Mouse (Mus musculus) liver, embryonic 14.5 days (tissue): ENCODE results near the gene Olfr644. TPM values are rescaled to one million over a fixed set of nuclear protein-coding genes. Genes with fewer than 3 reads are reported as not detected.

Source experiments
- ATAC-seq: fragments of 200-750 bp; cut with Nextera tagmentation; 2 replicates; pipeline ENCODE4 v1.8.0; 2017; ENCODE audit warnings: moderate number of reproducible peaks, mild to moderate bottlenecking, moderate library complexity; ENCODE audit not compliant: insufficient read depth
- DNase-seq, 3 experiments: peaks; one replicate each; pipeline ENCODE4 v3.0.0-alpha.2; 2012 to 2013; ENCODE audit warnings: low read depth in 3 of 3, low spot score in 3 of 3
- H3K27ac ChIP-seq: fragments of 300-500 bp; sonication (generic); 2 replicates; pipeline ENCODE4 v1.5.1; 2014; ENCODE audit warnings: moderate library complexity, mild to moderate bottlenecking, control low read depth, inconsistent platforms
- H3K27me3 ChIP-seq: fragments of 300-500 bp; sonication (generic); 2 replicates; pipeline ENCODE4 v1.6.1; 2014; ENCODE audit warnings: mild to moderate bottlenecking, low read length, moderate library complexity; ENCODE audit not compliant: control insufficient read depth, insufficient read depth
- H3K36me3 ChIP-seq: fragments of 300-500 bp; sonication (generic); replicated peaks from 2 replicates; pipeline ENCODE4 v1.6.1; 2014; ENCODE audit warnings: low read depth; ENCODE audit not compliant: control insufficient read depth, insufficient read depth
- H3K4me1 ChIP-seq, 2 experiments: fragments of 200-500 bp in 1 of 2; fragments of 300-500 bp in 1 of 2; sonication (generic) in 1 of 2; replicated peaks; 2 replicates each; pipeline ENCODE4 v1.6.1; 2012 to 2014; ENCODE audit warnings: antibody characterized with exemption in 1 of 2, inconsistent platforms in 1 of 2, low read length in 1 of 2; ENCODE audit not compliant: control insufficient read depth in 2 of 2, insufficient read depth in 2 of 2
- H3K4me2 ChIP-seq: fragments of 300-500 bp; sonication (generic); 2 replicates; pipeline ENCODE4 v1.6.1; 2014; ENCODE audit warnings: low read depth, mild to moderate bottlenecking, control low read depth, moderate library complexity
- H3K4me3 ChIP-seq, 2 experiments: fragments of 200-500 bp in 1 of 2; fragments of 300-500 bp in 1 of 2; sonication (generic) in 1 of 2; 2 replicates each; pipeline ENCODE4 v1.5.1; 2012 to 2014; ENCODE audit warnings: low read depth in 2 of 2, low read length in 2 of 2, mild to moderate bottlenecking in 2 of 2, control low read depth in 1 of 2, inconsistent platforms in 1 of 2, moderate library complexity in 1 of 2; ENCODE audit not compliant: insufficient read depth in 1 of 2
- H3K9ac ChIP-seq: fragments of 300-500 bp; sonication (generic); replicated peaks from 2 replicates; pipeline ENCODE4 v1.6.1; 2014; ENCODE audit warnings: mild to moderate bottlenecking, control low read depth, moderate library complexity
- H3K9me3 ChIP-seq: fragments of 300-500 bp; sonication (generic); 2 replicates; pipeline ENCODE4 v1.6.1; 2016; ENCODE audit warnings: low read length, mixed read lengths; ENCODE audit not compliant: control insufficient read depth
- CTCF ChIP-seq: IDR thresholded peaks from 2 replicates; pipeline ENCODE4 v1.5.1; 2016; ENCODE audit warnings: antibody characterized with exemption, low read depth, control low read depth
- EP300 ChIP-seq: IDR thresholded peaks from 2 replicates; pipeline ENCODE4 v1.6.1; 2016; ENCODE audit warnings: antibody characterized with exemption, low read depth
- WGBS: fragments of 180-500 bp; shearing (Covaris S2); extraction: QIAGEN DNeasy Blood & Tissue Kit; methylation state at CpG from one replicate; pipeline ENCODE4 v1.1.7; 2014; ENCODE audit not compliant: insufficient replicate concordance; 5-methylcytosine and 5-hydroxymethylcytosine counted together
- polyA plus RNA-seq, 2 experiments: library from polyadenylated mRNA; depleted of rRNA in 1 of 2; stranded (reverse) in 1 of 2; unstranded in 1 of 2; fragments of >200 nt; fragmentation: Nextera tagmentation in 1 of 2; extraction: Ambion mirVana in 1 of 2; gene quantifications; 2 replicates each; pipeline versions ENCODE4 v1.2.1 to v1.2.3; 2012 to 2014

The Olfr644 gene
- polyA plus RNA-seq, 2 experiments = not detected

GRCm38 (mm10) chr7:104059215-104059614 is 12.5 kb downstream of the Olfr644 start:
- no peaks in the 10 kb centered on the region for H3K27me3 ChIP-seq
- no peaks in the 10 kb centered on the region for H3K36me3 ChIP-seq
- TF ChIP-seq EP300 = no peak
- TF ChIP-seq CTCF = no peak
- no peak overlapping the region for H3K4me2 ChIP-seq
- ATAC-seq = no peak
- DNase-seq = no peak
- no peaks in the 10 kb centered on the region for H3K9me3 ChIP-seq
- no peak overlapping the region for H3K4me3 ChIP-seq
- H3K9ac ChIP-seq = no peak overlapping the region
- no peaks in the 10 kb centered on the region for H3K4me1 ChIP-seq
- no peak overlapping the region for H3K27ac ChIP-seq
- WGBS = 71% methylated on average over 1 of the region's 1 CpGs

DNA sequence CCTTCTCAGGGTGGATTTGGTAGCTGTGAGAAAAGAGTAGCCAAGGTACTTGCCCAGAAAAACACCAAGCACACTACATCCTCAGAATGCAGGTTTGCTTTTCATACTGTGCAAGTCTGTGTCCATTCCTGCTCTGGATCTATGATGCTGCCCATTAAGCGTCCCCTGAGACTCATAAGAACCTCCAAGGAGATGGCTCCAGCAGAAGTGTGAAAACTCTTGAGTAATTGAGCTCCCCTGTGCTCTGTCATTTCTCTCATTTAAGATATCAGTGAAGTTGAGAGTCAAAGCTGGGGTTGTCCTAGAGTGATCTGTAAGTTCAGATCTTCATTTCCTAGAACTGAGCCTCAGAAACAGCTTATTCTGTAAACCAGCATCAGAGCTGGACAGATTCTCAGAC is 19.1 kb downstream of the Olfr644 start, which contains the start of gene Olfr642:
TSS of gene Olfr642 (minus strand) at position 101 of the 400 bp plus-strand sequence.
- H3K4me1 ChIP-seq = no peaks in the 10 kb centered on the region
- no peak within 1 kb of the TSS for H3K4me3 ChIP-seq
- no peak for ATAC-seq
- no peak within 1 kb of the TSS for H3K27ac ChIP-seq
- 56% methylated on average over 1 of the region's 1 CpGs for WGBS
- DNase-seq = no peak
- H3K36me3 ChIP-seq = no peaks in the 10 kb centered on the region
- no peak within 1 kb of the TSS for H3K4me2 ChIP-seq
- H3K9me3 ChIP-seq = no peaks in the 10 kb centered on the region
- TF ChIP-seq EP300 (no peak), CTCF (no peak)
- no peak within 1 kb of the TSS for H3K9ac ChIP-seq
- H3K27me3 ChIP-seq = no peaks in the 10 kb centered on the region

DNA sequence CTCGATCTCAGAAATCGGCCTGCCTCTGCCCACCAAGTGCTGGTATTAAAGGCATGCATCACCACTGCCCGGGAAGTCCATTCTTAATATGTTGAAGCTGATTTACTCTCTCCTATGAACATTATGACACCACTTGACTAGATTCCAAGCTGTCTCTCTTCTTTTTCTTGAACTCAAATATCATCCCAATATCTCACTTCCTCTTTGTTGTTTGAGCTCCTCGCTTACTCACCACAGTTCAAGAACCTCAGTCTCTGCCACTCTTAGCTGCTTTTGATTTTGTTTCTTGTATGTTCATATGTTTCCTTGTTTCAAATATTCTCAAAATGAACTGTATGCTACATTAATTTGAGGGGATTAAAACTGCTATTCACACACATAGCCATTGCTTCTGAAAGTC is 20.9 kb downstream of the Olfr644 start:
- TF ChIP-seq EP300 (no peak), CTCF (no peak)
- H3K9me3 ChIP-seq = no peaks in the 10 kb centered on the region
- no peak for DNase-seq
- no peaks in the 10 kb centered on the region for H3K27me3 ChIP-seq
- H3K9ac ChIP-seq = no peak overlapping the region
- 64% methylated on average over 4 of the region's 4 CpGs for WGBS
- no peak overlapping the region for H3K4me2 ChIP-seq
- ATAC-seq = no peak
- no peaks in the 10 kb centered on the region for H3K36me3 ChIP-seq
- no peak overlapping the region for H3K4me3 ChIP-seq
- no peak overlapping the region for H3K27ac ChIP-seq
- H3K4me1 ChIP-seq = no peaks in the 10 kb centered on the region

GRCm38 (mm10) chr7:104035145-104035544 is 36.5 kb downstream of the Olfr644 start, which contains the start of gene Olfr641:
Olfr641 (plus strand) TSS chr7:104035445.
- no peak for TF ChIP-seq EP300
- no peak for TF ChIP-seq CTCF
- H3K4me1 ChIP-seq = no peaks in the 10 kb centered on the region
- DNase-seq (no peak), ATAC-seq (no peak)
- no peak within 1 kb of the TSS for H3K27ac ChIP-seq
- H3K27me3 ChIP-seq = no peaks in the 10 kb centered on the region
- no peak within 1 kb of the TSS for H3K9ac ChIP-seq
- no peaks in the 10 kb centered on the region for H3K36me3 ChIP-seq
- 36% methylated on average over 1 of the region's 1 CpGs for WGBS
- no peaks in the 10 kb centered on the region for H3K9me3 ChIP-seq
- H3K4me3 ChIP-seq = no peak within 1 kb of the TSS
- no peak within 1 kb of the TSS for H3K4me2 ChIP-seq

DNA sequence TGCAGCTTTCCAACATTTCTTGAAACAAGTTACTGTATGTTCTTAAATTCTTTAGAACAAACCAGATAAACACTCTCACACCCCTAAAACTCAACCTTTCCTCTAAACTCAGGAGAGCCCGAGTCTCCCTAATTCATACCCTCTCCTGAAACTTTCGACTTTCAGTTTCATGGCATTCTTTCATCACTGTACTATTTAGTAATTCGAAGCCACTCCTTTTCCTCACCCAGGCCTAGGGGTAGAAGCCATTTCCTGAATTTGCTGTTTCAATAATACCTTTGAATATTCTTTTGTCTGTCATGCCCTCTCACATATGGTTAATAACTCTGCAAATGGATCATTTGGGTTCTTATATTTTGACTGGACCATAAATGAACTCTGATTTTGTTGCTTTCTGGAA is 44.7 kb downstream of the Olfr644 start:
- H3K4me2 ChIP-seq = no peak overlapping the region
- H3K27ac ChIP-seq = no peak overlapping the region
- 51% methylated on average over 3 of the region's 3 CpGs for WGBS
- H3K27me3 ChIP-seq = no peaks in the 10 kb centered on the region
- no peak overlapping the region for H3K4me3 ChIP-seq
- DNase-seq (no peak), ATAC-seq (no peak)
- H3K36me3 ChIP-seq = no peaks in the 10 kb centered on the region
- no peaks in the 10 kb centered on the region for H3K4me1 ChIP-seq
- no peak for TF ChIP-seq EP300
- TF ChIP-seq CTCF = no peak
- H3K9me3 ChIP-seq = no peaks in the 10 kb centered on the region
- no peak overlapping the region for H3K9ac ChIP-seq
